Mouse (Mus musculus) cerebellum, postnatal 25 days (tissue): ENCODE data around the gene 2610044O15Rik8.

Experiments used
- DNase-seq, 2 experiments: peaks; one replicate each; pipeline ENCODE4 v3.0.0; 2021; ENCODE audit warnings: mixed read lengths in 2 of 2

2610044O15Rik8 gene

GRCm38 (mm10) chr8:129234027-129234733 lies at the start of gene 2610044O15Rik8:
Gene 2610044O15Rik8, minus strand, starts transcription at chr8:129234406.
- peak; percentile 86 to 90 for DNase-seq

GRCm38 (mm10) chr8:129265918-129266317 lies 31.7 kb upstream of the 2610044O15Rik8 start:
- DNase-seq = no peak

GRCm38 (mm10) chr8:129264296-129264695 lies 30.1 kb upstream of the 2610044O15Rik8 start:
- DNase-seq = no peak

GRCm38 (mm10) chr8:129263211-129263927 lies 29.2 kb upstream of the 2610044O15Rik8 start:
- peak; percentile 77 to 81 for DNase-seq

GRCm38 (mm10) chr8:129233664-129234026 lies 561 bp downstream of the 2610044O15Rik8 start:
- no peak for DNase-seq
